Mouse (Mus musculus): ENCODE measurements around the gene Rufy2. TPM values are rescaled to one million over a fixed set of nuclear protein-coding genes. Genes with fewer than 3 reads are reported as not detected.

Rufy2 gene
- total RNA-seq, 2 experiments from 2014 or later = 5.9 to 6.5 TPM

DNA sequence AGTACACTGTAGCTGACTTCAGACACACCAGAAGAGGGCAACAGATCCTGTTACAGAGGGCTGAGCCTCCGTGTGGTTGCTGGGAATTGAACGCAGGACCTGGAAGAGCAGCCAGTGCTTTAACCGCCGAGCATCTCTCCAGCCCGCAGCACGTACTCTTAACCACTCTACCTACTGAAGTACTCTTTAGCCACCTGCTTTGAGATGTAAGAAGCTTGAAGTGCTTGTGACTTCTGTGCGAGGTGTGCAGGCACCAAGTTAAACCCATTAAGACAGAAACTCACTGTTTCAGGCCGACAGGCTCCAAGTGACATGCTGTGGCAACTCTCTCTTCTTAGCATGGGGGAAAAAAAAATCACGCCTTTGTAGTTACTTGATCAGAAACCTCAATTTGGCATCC, 34.1 kb downstream of the Rufy2 start:
- DNase-seq = no peak

GRCm38 (mm10) chr10:63019304-63019703, 39.3 kb downstream of the Rufy2 start:
- DNase-seq = no peak

DNA sequence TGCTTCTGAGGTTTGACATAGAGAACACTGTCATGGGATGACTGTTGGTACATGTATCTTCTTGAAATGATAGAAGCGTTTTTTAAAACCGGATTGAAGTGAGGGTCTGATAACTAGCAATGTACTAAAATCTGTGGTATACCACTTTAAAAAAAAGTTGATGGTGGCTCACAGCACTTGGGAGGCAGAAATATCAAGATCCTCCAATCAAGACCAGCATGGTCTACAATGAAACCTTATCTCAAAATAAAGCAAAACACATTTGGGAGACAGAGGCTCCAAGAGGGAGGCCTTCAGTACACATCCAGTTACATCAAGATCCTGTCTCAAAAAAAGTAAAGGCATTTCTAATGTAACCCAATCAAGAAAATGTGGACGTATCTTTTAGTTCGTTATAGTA, 41.7 kb downstream of the Rufy2 start:
- DNase-seq = no peak

GRCm38 (mm10) chr10:63022541-63023120, 42.6 kb downstream of the Rufy2 start:
- DNase-seq = no peak

- DNase-seq = peak; percentile 68
Observed at GRCm38 (mm10) chr10:63023121-63023748, 43.2 kb downstream of the Rufy2 start.

GRCm38 (mm10) chr10:63023749-63024579, 43.9 kb downstream of the Rufy2 start, which contains the start of the genes Hnrnph3 and Pbld2:
Hnrnph3 (minus strand) TSS chr10:63024217.
Pbld2 (plus strand) TSS chr10:63024315.
- DNase-seq = peak; percentile 98

DNA sequence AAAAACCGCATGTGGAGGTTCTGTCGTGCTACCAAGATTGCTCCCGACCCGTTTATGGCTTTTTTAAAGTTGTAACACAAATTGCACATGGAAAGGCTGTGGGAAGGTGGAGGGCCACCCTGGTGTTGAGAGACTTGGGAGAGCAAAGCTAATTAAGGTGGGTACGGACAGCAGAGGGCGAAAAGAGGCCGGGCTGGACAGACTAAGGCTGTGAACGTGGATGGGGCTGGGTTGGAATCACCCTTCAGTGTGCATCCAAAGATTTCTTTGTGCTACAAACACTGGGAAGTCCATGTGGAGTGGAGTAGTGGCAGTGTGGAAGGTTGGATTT, 44.5 kb downstream of the Rufy2 start:
- peak; percentile 71 for DNase-seq

GRCm38 (mm10) chr10:63025016-63025415, 45.0 kb downstream of the Rufy2 start:
- no peak for DNase-seq

DNA sequence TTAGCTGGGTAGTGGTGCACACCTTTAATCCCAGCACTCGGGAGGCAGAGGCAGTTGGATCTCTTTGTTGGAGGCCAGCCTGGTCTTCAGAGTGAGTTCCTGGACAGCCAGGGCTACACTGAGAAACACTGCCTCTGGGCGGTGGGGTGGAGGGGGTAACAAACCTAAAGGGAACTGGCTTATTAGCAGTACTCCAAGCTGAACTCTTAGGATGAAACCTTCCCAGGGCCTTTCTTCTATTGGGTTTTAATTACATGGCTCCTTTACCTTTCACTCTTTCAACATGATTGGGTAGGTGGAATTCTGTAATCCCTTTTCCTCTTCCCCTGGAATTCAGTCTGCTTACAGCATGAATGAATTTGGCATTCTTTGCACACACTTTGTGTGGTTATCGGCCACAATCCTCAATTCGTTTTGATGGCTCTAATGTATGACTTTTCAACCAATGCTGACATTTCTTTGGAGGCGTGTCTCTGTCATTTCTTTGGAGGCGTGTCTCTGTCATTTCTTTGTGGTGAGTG, 45.5 kb downstream of the Rufy2 start:
- DNase-seq = no peak

GRCm38 (mm10) chr10:63026156-63026794, 46.3 kb downstream of the Rufy2 start:
- DNase-seq = no peak

GRCm38 (mm10) chr10:63026795-63027160, 46.8 kb downstream of the Rufy2 start:
- DNase-seq = no peak

GRCm38 (mm10) chr10:63027376-63028161, 47.5 kb downstream of the Rufy2 start:
- DNase-seq = no peak

- DNase-seq = no peak
Observed at GRCm38 (mm10) chr10:63028396-63028795, 48.4 kb downstream of the Rufy2 start.

DNA sequence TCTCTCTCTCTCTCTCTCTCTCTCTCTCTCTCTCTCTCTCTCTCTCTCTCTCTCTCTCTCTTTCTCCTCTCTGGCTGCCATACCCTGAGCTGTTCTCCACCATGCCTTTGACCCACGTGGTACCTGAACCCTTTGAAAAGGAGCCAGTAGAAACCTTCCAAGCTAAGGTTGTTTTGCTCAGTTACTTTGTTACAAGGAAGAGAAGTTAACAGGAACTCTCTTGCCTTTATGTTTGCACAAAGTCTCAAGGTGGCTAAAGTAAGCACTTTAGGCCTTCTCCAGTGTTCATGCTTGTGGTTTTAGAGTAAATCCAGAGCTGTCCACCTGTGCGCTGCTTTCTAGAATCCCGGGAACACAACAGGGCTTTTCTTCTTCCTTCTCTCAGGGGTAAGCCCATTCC, 52.2 kb downstream of the Rufy2 start:
- DNase-seq = no peak

DNA sequence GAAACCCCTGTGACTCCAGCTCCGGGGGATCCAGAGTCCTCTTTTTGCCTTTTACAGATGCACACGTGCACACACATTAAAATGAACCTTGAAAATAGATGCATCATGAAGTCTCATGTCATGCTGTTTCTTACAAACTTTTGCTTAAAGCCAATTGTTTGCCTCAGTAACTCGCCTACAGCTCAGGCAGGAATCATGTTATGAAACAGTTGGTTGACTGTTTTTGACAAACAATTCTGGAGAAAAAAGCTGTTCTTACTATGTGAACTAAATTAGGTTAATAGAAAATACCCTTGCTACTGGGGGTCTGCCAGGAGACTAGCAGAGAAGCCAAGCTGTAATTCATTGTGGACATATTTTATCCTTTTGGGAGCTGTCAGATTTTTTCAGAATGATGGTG, 52.9 kb downstream of the Rufy2 start:
- DNase-seq = no peak

- DNase-seq = no peak
Observed at GRCm38 (mm10) chr10:63038571-63039320, 58.7 kb downstream of the Rufy2 start.

GRCm38 (mm10) chr10:63039867-63040628, 60.0 kb downstream of the Rufy2 start:
- no peak for DNase-seq

DNA sequence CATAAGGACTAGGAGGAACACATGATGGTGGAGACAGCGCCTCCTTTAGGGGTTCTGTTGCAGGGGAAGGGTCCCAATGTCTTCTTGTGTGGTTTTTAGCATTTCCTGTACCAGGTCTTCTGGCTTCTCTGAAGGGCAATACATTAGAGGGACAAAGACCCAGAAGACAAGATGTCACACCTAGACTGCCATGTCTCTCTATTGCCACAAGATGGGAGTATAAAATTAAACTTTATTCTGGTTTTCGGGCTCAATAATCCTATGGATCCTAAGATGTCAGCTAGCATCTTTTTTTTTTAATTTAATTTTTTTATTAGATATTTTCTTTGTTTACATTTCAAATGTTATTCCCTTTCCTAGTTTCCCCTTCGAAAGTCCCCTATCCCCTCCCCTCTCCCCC, 63.1 kb downstream of the Rufy2 start:
- DNase-seq = no peak

- DNase-seq = no peak
Observed at GRCm38 (mm10) chr10:63047751-63048150, 67.7 kb downstream of the Rufy2 start.

- no peak for DNase-seq
Observed at GRCm38 (mm10) chr10:63049106-63049505, 69.1 kb downstream of the Rufy2 start.

Data from gastrocnemius, postnatal 25 days (tissue).